Mouse (Mus musculus): ENCODE measurements around the gene Pdia6.

DNA sequence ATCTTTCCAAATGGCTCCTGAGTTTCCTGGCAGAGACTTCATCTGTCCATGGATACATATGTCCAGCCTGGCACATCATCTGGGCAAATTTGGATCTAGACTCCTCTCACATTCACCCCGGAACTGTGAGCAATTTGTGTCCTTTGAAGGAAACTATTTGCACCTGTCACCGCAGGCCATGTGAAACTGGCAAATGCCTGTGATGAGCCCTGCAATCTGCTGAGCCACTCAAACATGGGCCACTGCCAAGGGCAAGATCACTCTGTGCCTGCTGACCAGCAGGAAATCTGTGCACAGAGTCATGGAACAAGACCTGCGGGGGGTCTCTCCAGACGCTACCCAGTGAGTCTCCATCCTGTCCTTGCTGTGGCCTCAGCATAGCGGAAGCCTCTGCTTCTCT, 41.3 kb upstream of the Pdia6 start:
- TF ChIP-seq CTCF (IDR thresholded peaks at IDR 0.05; ENCODE audit: low read depth, low read length) (no peak), POLR2A (IDR thresholded peaks at IDR 0.05; ENCODE audit: borderline replicate concordance, low read depth, low read length) (no peak)

All from bone marrow macrophage, adult 2 months (primary cell).